Mouse (Mus musculus) G1E-ER4 (cell line): ENCODE results near the gene Vmn2r75. TPM values are rescaled to one million over a fixed set of nuclear protein-coding genes. Genes with fewer than 3 reads are reported as not detected.
"Not testable (repeated sequence)": the region's sequence is repeated elsewhere in the genome, so short reads cannot be mapped to it uniquely, and the experiment has no call there.

Source experiments
- GATA1 ChIP-seq: IDR thresholded peaks from one replicate; pipeline ENCODE4 v1.8.0; 2012; ENCODE audit warnings: low read length, inconsistent platforms
- polyA plus RNA-seq: library from polyadenylated mRNA; stranded (reverse); fragments of >175 nt; gene quantifications from 2 replicates; pipeline ENCODE4 v1.2.3, GENCODE M21; 2012

The Vmn2r75 gene
- polyA plus RNA-seq: not detected in 2 replicates

DNA sequence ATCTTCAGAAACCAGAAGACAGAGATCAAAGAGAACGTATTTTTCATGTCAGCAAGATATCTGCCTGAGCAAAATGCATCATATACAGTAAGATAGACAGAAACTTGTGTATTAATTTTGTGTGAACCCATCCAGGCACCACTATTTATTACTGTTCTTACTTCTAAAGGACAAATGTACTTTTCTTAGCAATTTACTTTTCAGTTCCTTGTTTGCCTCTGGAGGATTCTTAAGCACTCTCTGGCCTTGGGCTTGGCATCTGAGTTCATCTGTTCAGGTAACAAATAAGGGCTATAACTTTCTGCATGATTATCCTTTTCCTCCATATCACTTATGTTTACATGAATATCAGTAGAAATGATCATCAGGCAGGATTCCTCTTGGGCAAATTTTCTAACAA lies at the start of gene Vmn2r75:
Gene Vmn2r75 (minus strand): TSS at position 101 of the 400 bp plus-strand sequence.
- not testable (repeated sequence) for TF ChIP-seq GATA1

DNA sequence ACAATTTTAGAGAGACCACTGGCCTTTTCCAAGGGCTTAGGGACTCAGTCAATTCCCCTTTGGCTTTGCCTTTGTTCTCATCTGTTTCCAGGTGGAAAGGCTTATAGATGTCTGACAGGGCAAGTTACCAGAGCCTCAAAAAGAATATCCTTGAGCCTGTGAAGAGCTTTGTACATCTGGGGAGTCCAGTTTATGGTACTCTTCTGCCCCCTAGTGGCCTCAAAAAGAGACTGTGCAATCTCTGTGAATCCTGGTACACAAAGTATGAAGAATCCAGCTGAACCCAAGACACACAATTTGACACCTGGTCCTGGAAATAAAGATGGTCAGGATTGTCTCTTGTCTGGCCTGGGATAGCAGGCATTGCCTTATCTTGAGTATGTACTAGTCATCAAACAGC lies 39.8 kb upstream of the Vmn2r75 start:
- no peak for TF ChIP-seq GATA1

Other genes with a start within 250 kb of the Vmn2r75 start
- gene Vmn2r74, start 210.1 kb downstream of the Vmn2r75 start, polyA plus RNA-seq: not detected in 2 replicates
- not detected in 2 replicates for gene Vmn2r76, start 74.5 kb upstream of the Vmn2r75 start, polyA plus RNA-seq
- not detected in 2 replicates for gene Olfr310, start 105.4 kb upstream of the Vmn2r75 start, polyA plus RNA-seq
- not detected in 2 replicates for gene Olfr309, start 141.9 kb upstream of the Vmn2r75 start, polyA plus RNA-seq
- not detected in 2 replicates for gene Olfr308, start 153.9 kb upstream of the Vmn2r75 start, polyA plus RNA-seq
- not detected in 2 replicates for gene Olfr307, start 165.8 kb upstream of the Vmn2r75 start, polyA plus RNA-seq
- not detected in 2 replicates for gene Olfr305, start 195.2 kb upstream of the Vmn2r75 start, polyA plus RNA-seq
- not detected in 2 replicates for gene Olfr304, start 214.9 kb upstream of the Vmn2r75 start, polyA plus RNA-seq
- gene Olfr303, start 226.0 kb upstream of the Vmn2r75 start, polyA plus RNA-seq: not detected in 2 replicates
- not detected in 2 replicates for gene Olfr301, start 232.1 kb upstream of the Vmn2r75 start, polyA plus RNA-seq